25 mouse cellular contexts compared by ENCODE assay signal in the genomic region with DNA sequence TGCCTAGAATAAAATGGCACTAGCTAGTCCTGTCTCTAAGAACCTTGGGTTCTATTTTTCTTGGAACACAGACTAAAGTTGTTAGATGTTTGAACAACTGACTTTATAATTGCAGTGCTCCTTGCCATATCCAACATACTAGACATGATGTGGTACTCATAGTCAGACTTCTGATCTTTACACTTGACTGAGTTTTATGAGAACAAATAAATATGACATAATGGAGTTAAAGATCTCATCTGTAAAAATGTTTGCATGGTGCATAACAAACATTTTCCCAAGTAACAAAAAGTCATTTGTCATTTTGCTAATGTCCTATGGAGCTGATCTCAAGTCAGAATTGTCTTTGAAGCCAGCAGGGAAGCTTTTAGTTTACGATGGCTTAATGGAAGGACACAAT.
"Had no signal": no experiment of that assay in that cellular context is flagged by ENCODE, and none has a peak within 500 bp of the region (broad histone marks: within the 10 kb centered on the region; RNA-seq: fewer than 3 reads in every experiment).

No protein-coding gene starts in this region.

- H3K4me3 ChIP-seq: heart, adult 2 months; heart, embryonic 13.5 days; heart, embryonic 15.5 days; hindbrain, embryonic 13.5 days; hindbrain, embryonic 15.5 days; layer of hippocampus, adult 2 months; left cerebral cortex, adult 2 months; limb, embryonic 10.5 days; limb, embryonic 12.5 days; liver, embryonic 13.5 days; liver, embryonic 15.5 days had no signal

- DNase-seq: gastrocnemius, postnatal 14 days; gastrocnemius, postnatal 36 days; heart, adult 11 months; heart, adult 2 months; heart, postnatal 14 days; heart, postnatal 36 days; kidney, adult 18-20 months; kidney, postnatal 10 days; kidney, postnatal 25 days; liver; liver, embryonic 13.5 days; liver, postnatal 0 days had no signal

- H3K9me3 ChIP-seq: heart, embryonic 13.5 days; heart, embryonic 15.5 days; hindbrain, embryonic 13.5 days; hindbrain, embryonic 15.5 days; limb, embryonic 10.5 days; limb, embryonic 12.5 days; liver, embryonic 13.5 days; liver, embryonic 15.5 days had no signal

- H3K36me3 ChIP-seq: heart, embryonic 13.5 days; heart, embryonic 15.5 days; hindbrain, embryonic 13.5 days; hindbrain, embryonic 15.5 days; limb, embryonic 10.5 days; limb, embryonic 12.5 days; liver, embryonic 13.5 days; liver, embryonic 15.5 days had no signal

- H3K4me1 ChIP-seq: heart, embryonic 15.5 days; hindbrain, embryonic 13.5 days; hindbrain, embryonic 15.5 days; limb, embryonic 10.5 days; limb, embryonic 12.5 days; liver, embryonic 13.5 days; liver, embryonic 15.5 days had no signal

- H3K9ac ChIP-seq: heart, embryonic 13.5 days; heart, embryonic 15.5 days; hindbrain, embryonic 13.5 days; hindbrain, embryonic 15.5 days; limb, embryonic 12.5 days; liver, embryonic 13.5 days; liver, embryonic 15.5 days; liver, postnatal 0 days had no signal

- H3K4me2 ChIP-seq: heart, embryonic 11.5 days; heart, embryonic 13.5 days; heart, embryonic 15.5 days; hindbrain, embryonic 13.5 days; hindbrain, embryonic 15.5 days; limb, embryonic 12.5 days; liver, embryonic 11.5 days; liver, embryonic 13.5 days; liver, embryonic 15.5 days had no signal

- H3K27ac ChIP-seq: heart, adult 2 months; heart, embryonic 13.5 days; heart, embryonic 15.5 days; hindbrain, embryonic 13.5 days; hindbrain, embryonic 15.5 days; hindbrain, postnatal 0 days; layer of hippocampus, adult 2 months; left cerebral cortex, adult 2 months; limb, embryonic 10.5 days; limb, embryonic 12.5 days; liver, embryonic 13.5 days; liver, embryonic 15.5 days had no signal

- ATAC-seq: hindbrain, postnatal 0 days; intestine, embryonic 16.5 days; liver, postnatal 0 days had no signal

- H3K27me3 ChIP-seq: heart, embryonic 13.5 days; heart, embryonic 15.5 days; hindbrain, embryonic 13.5 days; hindbrain, embryonic 15.5 days; limb, embryonic 12.5 days; liver, embryonic 13.5 days; liver, embryonic 15.5 days had no signal
